Mouse (Mus musculus) midbrain, embryonic 11.5 days (tissue): ENCODE results near the gene Slc25a40. TPM values are rescaled to one million over a fixed set of nuclear protein-coding genes. Genes with fewer than 3 reads are reported as not detected.

Experiments
- ATAC-seq: fragments of 200-750 bp; cut with Nextera tagmentation; 2 replicates; pipeline ENCODE4 v1.8.0; 2017; ENCODE audit warnings: moderate TSS enrichment, moderate library complexity; ENCODE audit not compliant: low FRiP score
- DNase-seq: peaks from one replicate; pipeline ENCODE4 v3.0.0; 2015; ENCODE audit warnings: low spot score; ENCODE audit errors: missing footprints
- H3K27ac ChIP-seq: fragments of 300-500 bp; sonication (generic); 2 replicates; pipeline ENCODE4 v1.5.1; 2014; ENCODE audit warnings: low read depth, low read length
- H3K27me3 ChIP-seq: fragments of 300-500 bp; sonication (generic); 2 replicates; pipeline ENCODE4 v1.6.1; 2014; ENCODE audit warnings: mild to moderate bottlenecking, low read length, moderate library complexity, mixed read lengths; ENCODE audit not compliant: control insufficient read depth, insufficient read depth
- H3K36me3 ChIP-seq: fragments of 300-500 bp; sonication (generic); 2 replicates; pipeline ENCODE4 v1.6.1; 2014; ENCODE audit warnings: mild to moderate bottlenecking, low read length, moderate library complexity, mixed read lengths; ENCODE audit not compliant: control insufficient read depth, insufficient read depth
- H3K4me1 ChIP-seq: fragments of 300-500 bp; sonication (generic); 2 replicates; pipeline ENCODE4 v1.6.1; 2014; ENCODE audit warnings: low read length; ENCODE audit not compliant: control insufficient read depth, insufficient read depth
- H3K4me2 ChIP-seq: fragments of 300-500 bp; sonication (generic); 2 replicates; pipeline ENCODE4 v1.6.1; 2014; ENCODE audit warnings: mild to moderate bottlenecking, moderate library complexity
- H3K4me3 ChIP-seq: fragments of 300-500 bp; sonication (generic); 2 replicates; pipeline ENCODE4 v1.5.1; 2014; ENCODE audit warnings: low read depth, low read length
- H3K9ac ChIP-seq: fragments of 300-500 bp; sonication (generic); 2 replicates; pipeline ENCODE4 v1.6.1; 2014; ENCODE audit warnings: low read length
- H3K9me3 ChIP-seq: fragments of 300-500 bp; sonication (generic); 2 replicates; pipeline ENCODE4 v1.6.1; 2016; ENCODE audit warnings: low read length; ENCODE audit not compliant: control insufficient read depth
- WGBS: fragments of 180-500 bp; shearing (Covaris S2); extraction: QIAGEN DNeasy Blood & Tissue Kit; methylation state at CpG from one replicate; pipeline ENCODE4 v1.1.7; 2014; 5-methylcytosine and 5-hydroxymethylcytosine counted together
- polyA plus RNA-seq: library from polyadenylated mRNA; unstranded; fragments of >200 nt; fragmentation: Nextera tagmentation; extraction: Ambion mirVana; gene quantifications from 2 replicates; pipeline ENCODE4 v1.2.1, GENCODE M21; 2014

Gene Slc25a40
- polyA plus RNA-seq, 1 experiment from 2014 or later: 7.9 TPM

GRCm38 (mm10) chr5:8487989-8488700 lies 65.5 kb downstream of the Slc25a40 start:
- DNase-seq (peak; percentile 87), ATAC-seq (peak; percentile 71)
- no peak overlapping the region for H3K4me3 ChIP-seq
- H3K4me2 ChIP-seq: no peak overlapping the region
- no peaks in the 10 kb centered on the region for H3K36me3 ChIP-seq
- no peak overlapping the region for H3K9ac ChIP-seq
- WGBS: 46% methylated on average over 4 of the region's 4 CpGs
- H3K27ac ChIP-seq: peak overlapping the region; percentile 4; the same call in 1 of the 2 replicates
- H3K27me3 ChIP-seq: no peaks in the 10 kb centered on the region
- 0 out of 2 replicates have a peak, but pooled peaks cover 2% of the 10 kb centered on the region for H3K4me1 ChIP-seq
- no peaks in the 10 kb centered on the region; the same call in 1 of the 2 replicates for H3K9me3 ChIP-seq

- 0 out of 2 replicates have a peak, but pooled peaks cover 2% of the 10 kb centered on the region for H3K4me1 ChIP-seq
- 41% methylated on average over 2 of the region's 2 CpGs for WGBS
- H3K9ac ChIP-seq: no peak overlapping the region
- no peaks in the 10 kb centered on the region; the same call in 1 of the 2 replicates for H3K9me3 ChIP-seq
- DNase-seq (no peak), ATAC-seq (peak; percentile 51; the same call in 1 of the 2 replicates)
- no peaks in the 10 kb centered on the region for H3K27me3 ChIP-seq
- no peak overlapping the region for H3K4me3 ChIP-seq
- no peak overlapping the region for H3K4me2 ChIP-seq
- H3K36me3 ChIP-seq: no peaks in the 10 kb centered on the region
- peak overlapping the region; percentile 4; the same call in 1 of the 2 replicates for H3K27ac ChIP-seq
Observed at GRCm38 (mm10) chr5:8488701-8489297, 66.1 kb downstream of the Slc25a40 start.

GRCm38 (mm10) chr5:8489471-8490110 lies 66.9 kb downstream of the Slc25a40 start:
- DNase-seq: no peak

GRCm38 (mm10) chr5:8491778-8492177 lies 69.1 kb downstream of the Slc25a40 start:
- Histone ChIP-seq H3K4me1 (0 out of 2 replicates have a peak, but pooled peaks cover 2% of the 10 kb centered on the region), H3K4me2 (no peak overlapping the region), H3K36me3 (no peaks in the 10 kb centered on the region), H3K27me3 (no peaks in the 10 kb centered on the region), H3K27ac (no peak overlapping the region), H3K9ac (no peak overlapping the region), H3K9me3 (no peaks in the 10 kb centered on the region), H3K4me3 (no peak overlapping the region)
- ATAC-seq (no peak), DNase-seq (no peak)
- 68% methylated on average over 4 of the region's 4 CpGs for WGBS

More at GRCm38 (mm10) chr5:8489471-8490110, 66.9 kb downstream of the Slc25a40 start:
- H3K27me3 ChIP-seq: no peaks in the 10 kb centered on the region
- no peak overlapping the region for H3K9ac ChIP-seq
- no peaks in the 10 kb centered on the region; the same call in 1 of the 2 replicates for H3K9me3 ChIP-seq
- peak; percentile 70 for ATAC-seq
- H3K36me3 ChIP-seq: no peaks in the 10 kb centered on the region
- no peak overlapping the region for H3K4me2 ChIP-seq
- WGBS: 56% methylated on average over 6 of the region's 6 CpGs
- 0 out of 2 replicates have a peak, but pooled peaks cover 2% of the 10 kb centered on the region for H3K4me1 ChIP-seq
- H3K4me3 ChIP-seq: no peak overlapping the region
- no peak overlapping the region for H3K27ac ChIP-seq

Other genes with a start within 250 kb of the Slc25a40 start
- gene Adam22, start 54.7 kb upstream of the Slc25a40 start, polyA plus RNA-seq: 14.8 and 15.7 TPM in 2 replicates
- gene Dbf4, start 134 bp upstream of the Slc25a40 start, polyA plus RNA-seq: 79.2 and 83.7 TPM in 2 replicates
- gene Rundc3b, start 200.1 kb downstream of the Slc25a40 start, polyA plus RNA-seq: 12.3 and 13.3 TPM in 2 replicates
- 0.94 and 1.1 TPM in 2 replicates for gene Abcb1a, start 237.2 kb downstream of the Slc25a40 start, polyA plus RNA-seq